Mouse (Mus musculus) liver, adult (tissue): ENCODE measurements around the gene Marveld3.

Experiments used
- GATA4 ChIP-seq: IDR thresholded peaks from 2 replicates; pipeline ENCODE4 v1.6.1; 2014; ENCODE audit warnings: mild to moderate bottlenecking, low read length; ENCODE audit not compliant: insufficient replicate concordance

Gene Marveld3

GRCm38 (mm10) chr8:109946272-109946671 lies 15.7 kb downstream of the Marveld3 start:
- no peak for TF ChIP-seq GATA4

GRCm38 (mm10) chr8:109945694-109946093 lies 16.3 kb downstream of the Marveld3 start:
- no peak for TF ChIP-seq GATA4

GRCm38 (mm10) chr8:109945153-109945632 lies 16.8 kb downstream of the Marveld3 start:
- no peak for TF ChIP-seq GATA4

- TF ChIP-seq GATA4: no peak
These were observed 20.2 kb downstream of the Marveld3 start for GRCm38 (mm10) chr8:109941606-109942360.

- TF ChIP-seq GATA4: no peak
These were observed 41.3 kb downstream of the Marveld3 start for GRCm38 (mm10) chr8:109920406-109921390.

- TF ChIP-seq GATA4: no peak
These were observed 44.7 kb downstream of the Marveld3 start for GRCm38 (mm10) chr8:109917277-109917676.

GRCm38 (mm10) chr8:109907376-109907775 lies 54.6 kb downstream of the Marveld3 start:
- TF ChIP-seq GATA4: no peak

GRCm38 (mm10) chr8:109906907-109907306 lies 55.1 kb downstream of the Marveld3 start:
- TF ChIP-seq GATA4: no peak

- TF ChIP-seq GATA4: no peak
These were observed 56.9 kb downstream of the Marveld3 start for GRCm38 (mm10) chr8:109904928-109905668.

- no peak for TF ChIP-seq GATA4
These were observed 58.0 kb downstream of the Marveld3 start for GRCm38 (mm10) chr8:109903909-109904469.

- no peak for TF ChIP-seq GATA4
These were observed 59.6 kb downstream of the Marveld3 start for GRCm38 (mm10) chr8:109902379-109902778.
